Mouse (Mus musculus) A20 (cell line): ENCODE results near the gene Tymp.

Experiments used
- DNase-seq: peaks from one replicate; pipeline ENCODE4 v3.0.0-alpha.2; 2011; ENCODE audit warnings: low read depth, low spot score

The Tymp gene

GRCm38 (mm10) chr15:89376957-89377356, at the start of gene Tymp:
Tymp (minus strand) TSS chr15:89377039.
- DNase-seq, result no peak

GRCm38 (mm10) chr15:89425711-89426121, 48.9 kb upstream of the Tymp start, which contains the start of gene Cpt1b:
Cpt1b (minus strand) TSS chr15:89425863.
- no peak for DNase-seq

- DNase-seq, result no peak
Measured at GRCm38 (mm10) chr15:89424621-89425020, 47.8 kb upstream of the Tymp start.

GRCm38 (mm10) chr15:89421938-89422337, 45.1 kb upstream of the Tymp start:
- DNase-seq, result no peak

- no peak for DNase-seq
Measured at GRCm38 (mm10) chr15:89415282-89415681, 38.4 kb upstream of the Tymp start.

- DNase-seq, result no peak
Measured at GRCm38 (mm10) chr15:89410118-89410517, 33.3 kb upstream of the Tymp start, which contains the start of gene Syce3. Syce3 (minus strand) TSS chr15:89410503.

- no peak for DNase-seq
Measured at GRCm38 (mm10) chr15:89406691-89407090, 29.9 kb upstream of the Tymp start.

- DNase-seq, result no peak
Measured at GRCm38 (mm10) chr15:89404831-89405623, 28.2 kb upstream of the Tymp start.

GRCm38 (mm10) chr15:89402471-89402870, 25.6 kb upstream of the Tymp start:
- peak; percentile 20 for DNase-seq

GRCm38 (mm10) chr15:89399716-89400115, 22.9 kb upstream of the Tymp start:
- no peak for DNase-seq

GRCm38 (mm10) chr15:89398146-89398545, 21.3 kb upstream of the Tymp start:
- no peak for DNase-seq

- no peak for DNase-seq
Measured at GRCm38 (mm10) chr15:89396883-89397282, 20.0 kb upstream of the Tymp start.

- DNase-seq, result no peak
Measured at GRCm38 (mm10) chr15:89390081-89390480, 13.2 kb upstream of the Tymp start.

GRCm38 (mm10) chr15:89387127-89387526, 10.3 kb upstream of the Tymp start:
- no peak for DNase-seq

GRCm38 (mm10) chr15:89384617-89385016, 7.8 kb upstream of the Tymp start, which contains the start of gene Klhdc7b:
Klhdc7b (plus strand) TSS chr15:89384917.
- DNase-seq, result no peak

- no peak for DNase-seq
Measured at GRCm38 (mm10) chr15:89379429-89379828, 2.6 kb upstream of the Tymp start.

- no peak for DNase-seq
Measured at GRCm38 (mm10) chr15:89378831-89379401, 2.1 kb upstream of the Tymp start, which contains the start of gene Odf3b. Odf3b (minus strand) TSS chr15:89379282.

GRCm38 (mm10) chr15:89377938-89378828, 1.3 kb upstream of the Tymp start:
- no peak for DNase-seq

GRCm38 (mm10) chr15:89377362-89377761, 523 bp upstream of the Tymp start:
- no peak for DNase-seq

GRCm38 (mm10) chr15:89376040-89376439, 799 bp downstream of the Tymp start:
- no peak for DNase-seq

- DNase-seq, result no peak
Measured at GRCm38 (mm10) chr15:89374801-89375534, 1.9 kb downstream of the Tymp start.
